Mouse (Mus musculus) urinary bladder, postnatal 14 days (tissue): ENCODE measurements at regions not wholly inside any gene's neighbourhood (a gene's known extent, or its start where the extent isn't known, plus 50 kb on each side); places are given as distances from the start of the nearest gene placed in this dataset.
A peak's percentile ranks its signal among the peaks of the same experiment; 100 is the strongest.

Experiments used
- DNase-seq: peaks from one replicate; pipeline ENCODE4 v3.0.0; 2021; ENCODE audit warnings: low spot score

DNA sequence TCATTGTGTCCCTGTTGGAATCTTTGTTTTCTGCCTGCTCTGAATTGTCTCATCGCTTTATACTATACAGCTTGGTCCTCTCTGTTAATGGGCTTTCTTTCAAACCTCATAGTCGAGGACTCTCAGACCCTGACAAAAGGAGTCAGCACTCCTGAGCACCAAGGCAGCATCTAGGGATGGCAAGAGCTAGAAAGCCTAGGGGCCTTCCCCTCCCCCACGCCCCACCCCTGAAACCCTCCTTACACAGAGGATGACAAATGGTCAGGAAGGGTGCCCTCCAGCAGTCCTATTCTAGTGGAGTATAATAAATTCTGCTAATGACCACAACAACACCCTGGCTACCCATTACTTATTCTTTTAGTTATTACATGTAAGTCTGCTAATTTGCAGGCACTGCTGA lies 74.4 kb downstream of the Tbx19 start:
- no peak for DNase-seq

DNA sequence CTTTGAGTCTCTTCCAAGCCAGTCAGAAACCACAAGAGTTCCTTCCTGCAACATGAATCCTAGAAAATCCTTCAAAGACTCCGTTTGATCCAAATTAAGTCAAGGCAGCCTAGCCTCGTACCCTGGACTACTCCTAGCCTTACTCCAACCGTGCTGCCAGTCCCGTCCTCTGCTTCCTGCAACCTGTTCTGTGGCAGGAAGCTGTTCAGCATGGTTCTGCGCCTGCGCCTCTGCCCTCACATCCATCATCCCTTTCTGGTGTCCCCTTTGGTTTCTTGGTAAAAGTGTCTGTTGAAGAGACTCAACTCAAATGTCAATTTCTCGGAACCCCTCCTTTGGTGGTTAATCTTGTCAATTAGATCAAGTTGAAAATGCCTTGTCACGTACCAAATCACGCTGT lies 75.8 kb downstream of the Tbx19 start:
- no peak for DNase-seq

DNA sequence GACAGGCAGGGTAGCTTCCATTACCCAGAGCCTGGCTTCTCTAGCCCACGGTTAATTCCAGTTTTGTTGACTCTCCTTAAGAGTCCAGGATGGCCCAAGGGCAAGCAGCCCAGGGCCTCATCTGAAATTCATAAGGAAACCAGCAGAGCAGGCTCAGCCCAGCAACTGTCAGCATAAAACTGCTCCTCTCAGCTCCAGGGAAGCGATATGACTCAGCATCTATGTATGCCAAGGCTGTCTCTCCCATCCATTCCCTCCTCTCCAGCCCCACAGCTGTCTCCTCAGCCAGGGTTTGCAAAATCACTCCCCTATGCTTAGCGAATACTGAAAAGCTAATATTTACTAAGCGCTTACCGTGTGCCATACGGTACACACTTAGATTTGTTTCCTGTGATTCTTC lies 76.4 kb downstream of the Tbx19 start:
- peak; percentile 60 for DNase-seq

DNA sequence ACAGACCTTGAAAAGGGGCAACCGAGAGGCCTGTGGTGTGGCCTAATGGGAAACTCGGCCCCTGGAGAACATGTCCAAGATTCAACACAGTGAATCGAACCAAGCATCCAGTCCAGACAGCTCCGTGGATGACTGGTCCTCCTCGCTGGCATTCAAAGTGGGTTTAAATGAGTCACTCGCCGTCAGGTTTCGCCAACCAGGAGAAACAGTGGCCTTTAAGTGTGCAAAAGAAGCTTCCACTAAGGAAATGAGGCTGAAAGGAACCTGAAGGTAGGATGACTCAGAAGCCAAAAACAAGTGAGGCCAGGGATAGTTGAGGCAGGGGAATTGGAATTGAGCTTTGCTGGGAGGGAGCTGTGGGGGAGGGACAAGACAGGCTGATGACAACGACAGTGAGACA lies 80.2 kb downstream of the Tbx19 start:
- DNase-seq, result no peak

DNA sequence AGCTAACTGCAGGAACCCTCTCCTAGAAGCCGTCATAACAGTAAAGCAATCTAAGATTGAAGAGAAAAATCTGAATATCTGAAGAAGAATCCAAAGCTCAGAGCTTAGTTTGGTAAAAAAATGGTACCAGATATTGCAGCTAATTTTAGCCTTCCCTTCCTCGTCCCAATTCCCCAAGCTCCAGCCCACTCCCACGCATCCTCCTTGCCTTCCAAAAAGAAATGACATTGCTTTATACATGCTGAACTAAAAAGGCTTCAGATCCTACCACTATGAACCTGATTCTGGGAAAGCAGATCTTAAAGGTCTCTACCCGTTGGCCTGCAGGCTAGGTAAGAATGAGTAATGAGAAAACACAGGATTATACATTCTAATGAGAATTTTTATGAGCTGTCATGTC lies 83.3 kb downstream of the Tbx19 start:
- DNase-seq, result no peak

DNA sequence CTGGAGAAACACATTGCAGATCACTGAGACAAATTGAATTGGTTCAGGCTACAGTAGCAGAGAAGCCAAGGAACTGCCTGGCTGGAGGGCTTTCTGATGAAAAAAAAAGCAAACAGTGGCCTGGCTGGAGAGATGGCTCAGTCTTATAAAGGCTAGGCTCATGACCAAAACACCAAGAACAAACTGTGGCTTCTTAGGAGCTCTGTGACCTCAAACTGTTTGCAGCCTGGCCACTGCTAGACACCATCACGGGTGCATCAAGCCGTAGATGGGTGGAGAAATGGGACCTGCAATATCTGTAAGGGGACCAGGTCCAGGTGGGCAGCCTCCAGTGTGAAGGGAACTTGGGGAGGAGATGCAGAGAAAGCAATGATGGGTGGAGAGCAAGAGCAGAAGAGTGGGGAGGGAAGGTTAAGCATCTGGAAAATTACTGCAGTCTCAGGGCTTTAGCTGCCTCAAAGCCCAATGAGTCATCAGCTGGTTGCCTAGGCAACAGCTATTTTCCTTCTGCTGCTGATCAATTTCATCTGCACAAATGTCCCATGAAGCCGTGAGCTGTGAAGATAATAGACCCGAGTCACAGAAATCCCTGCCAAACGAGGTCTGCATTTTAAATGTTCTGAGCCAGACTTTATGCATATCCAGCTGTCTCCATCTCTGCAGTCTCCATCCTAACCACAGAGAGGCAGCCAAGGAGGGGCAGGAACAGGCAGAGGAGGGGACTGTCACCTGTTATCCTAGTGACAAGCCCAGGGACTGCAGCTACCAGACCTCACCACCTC lies 85.1 kb downstream of the Tbx19 start:
- peak; percentile 56 for DNase-seq

DNA sequence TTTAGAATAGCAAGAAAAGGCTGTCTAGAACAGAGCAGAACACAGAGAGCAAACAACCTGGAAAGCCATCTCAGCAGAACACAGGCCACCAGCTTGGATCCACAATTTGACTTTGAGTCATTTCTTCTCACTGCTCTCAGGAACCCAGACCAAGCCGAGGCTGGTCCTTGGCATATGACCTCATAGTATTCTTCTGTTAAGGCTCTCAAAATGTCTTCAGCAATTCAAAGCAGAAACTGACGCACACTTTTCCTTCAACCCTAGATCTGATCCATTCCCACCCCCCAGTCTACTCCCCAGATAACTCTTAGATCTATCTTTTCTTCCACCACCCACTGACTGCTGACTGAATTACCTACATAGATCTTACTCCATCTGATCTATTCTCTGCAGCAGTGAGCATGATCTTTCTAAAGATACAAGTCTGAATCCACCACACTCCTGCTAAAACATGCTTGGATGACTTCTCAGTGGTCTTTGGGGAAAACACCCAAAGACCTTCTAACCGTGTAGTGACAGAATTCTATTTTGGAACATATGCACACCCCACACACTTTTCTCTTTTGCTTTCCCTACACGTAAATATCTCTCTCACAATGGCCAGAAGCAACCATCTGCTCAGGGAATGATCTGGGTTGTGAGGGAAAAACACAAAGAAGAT lies 88.6 kb downstream of the Tbx19 start:
- DNase-seq, result no peak

DNA sequence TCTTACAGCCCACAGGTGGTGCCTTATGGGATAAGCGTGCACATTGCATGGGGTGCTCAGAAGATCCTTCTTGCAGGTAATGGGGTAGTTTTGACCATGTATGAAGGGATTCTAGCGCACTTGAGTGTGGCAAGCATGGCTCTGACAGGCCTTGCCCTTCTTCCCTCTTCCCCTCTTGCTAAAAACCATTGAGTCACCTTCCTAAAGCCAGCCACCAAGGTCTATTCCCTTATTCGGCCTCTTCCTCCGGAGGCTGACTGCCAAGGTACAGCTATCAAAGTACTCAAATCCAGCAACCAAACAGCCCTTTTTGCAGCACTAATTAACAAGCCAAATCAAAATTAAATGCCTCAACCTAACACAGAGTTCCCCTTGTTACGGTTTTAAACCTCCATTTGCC lies 95.6 kb downstream of the Tbx19 start:
- DNase-seq, result no peak

DNA sequence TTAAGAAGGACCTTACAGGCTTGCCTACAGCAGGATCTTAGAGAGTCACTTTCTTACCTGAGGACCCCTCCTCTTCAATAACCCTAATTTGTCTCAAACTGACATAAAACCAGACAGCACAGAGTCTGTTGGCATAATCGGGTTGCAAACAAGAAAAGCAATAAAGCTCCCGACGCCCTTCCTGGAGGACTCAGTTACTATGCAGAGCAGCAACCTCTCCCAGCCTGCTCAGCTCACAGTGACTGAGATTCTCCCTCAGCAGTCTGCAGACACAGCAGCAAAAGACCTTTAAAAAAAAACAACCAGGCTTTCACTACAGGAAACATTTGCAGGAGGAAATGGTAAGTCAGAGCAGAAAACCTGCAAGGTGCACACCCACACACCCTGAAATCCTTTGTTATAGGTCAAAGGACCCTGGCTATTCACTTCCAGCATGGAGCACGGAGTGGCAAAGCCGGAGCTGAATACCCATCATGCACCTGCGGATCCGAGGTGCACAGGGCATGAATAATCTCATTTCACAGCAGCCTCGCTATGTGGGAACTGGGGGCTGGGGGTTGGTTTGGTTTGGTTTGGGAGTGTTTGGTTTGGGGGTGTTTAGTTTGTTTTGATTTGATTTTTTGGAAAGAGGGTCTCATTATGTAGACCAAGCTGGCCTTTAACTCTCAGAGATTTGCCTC lies 97.6 kb downstream of the Tbx19 start:
- no peak for DNase-seq

DNA sequence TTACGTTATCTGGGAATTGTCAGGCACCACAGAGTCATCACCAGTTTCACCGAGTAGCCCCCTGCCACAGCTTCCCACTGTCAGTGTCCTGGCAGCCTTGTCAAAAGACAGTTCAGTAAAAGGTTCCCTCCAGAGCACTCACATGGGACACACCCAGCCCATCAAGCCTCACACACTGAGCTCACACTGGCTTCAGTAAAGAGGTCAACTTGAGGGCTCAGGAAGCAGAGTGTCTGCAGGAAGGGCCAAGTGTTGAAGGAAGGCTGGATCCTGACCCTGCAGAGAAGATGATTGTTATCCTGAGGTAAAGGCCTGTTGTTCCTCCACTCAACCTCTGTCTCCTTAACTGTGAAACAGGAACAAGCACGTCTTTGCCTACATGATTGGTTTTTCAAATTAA lies 99.2 kb downstream of the Tbx19 start:
- DNase-seq, result no peak

DNA sequence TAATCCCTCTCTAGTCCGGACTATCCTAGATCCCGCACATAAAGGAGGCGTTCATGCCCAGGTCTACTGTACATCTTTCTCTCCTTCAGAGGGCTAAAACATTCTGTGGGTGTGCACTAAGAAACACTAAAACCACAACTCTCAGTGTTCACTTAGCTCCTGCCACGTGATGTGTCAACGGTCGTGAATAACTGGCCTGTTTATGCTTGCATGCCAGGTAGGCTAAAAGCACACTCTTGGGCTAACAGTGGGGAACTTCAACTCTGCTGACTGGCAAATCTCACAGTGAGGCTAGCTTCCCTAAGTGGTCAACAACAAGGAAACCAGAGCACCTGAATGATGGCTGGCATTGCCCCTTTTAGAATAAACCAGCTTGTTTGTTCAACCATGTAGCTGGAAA lies 106.3 kb downstream of the Tbx19 start:
- no peak for DNase-seq

DNA sequence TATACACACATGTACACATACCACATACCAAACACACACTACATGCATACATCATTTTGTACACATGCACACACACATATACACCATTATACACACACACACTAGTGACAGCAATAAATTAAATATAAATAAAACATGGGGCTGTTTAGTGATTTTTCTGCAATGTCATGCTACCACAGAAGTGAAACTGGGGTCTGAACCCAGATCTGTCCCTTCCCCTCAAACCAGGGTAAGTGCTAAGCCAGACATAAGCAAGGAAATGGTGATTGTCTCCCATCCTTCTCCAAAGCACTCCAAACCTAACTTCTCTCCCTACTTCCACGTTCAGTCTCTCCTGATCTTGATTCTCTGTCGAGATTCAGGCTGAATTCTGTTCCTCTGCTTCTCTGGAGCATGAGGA lies 109.3 kb downstream of the Tbx19 start:
- DNase-seq, result no peak

DNA sequence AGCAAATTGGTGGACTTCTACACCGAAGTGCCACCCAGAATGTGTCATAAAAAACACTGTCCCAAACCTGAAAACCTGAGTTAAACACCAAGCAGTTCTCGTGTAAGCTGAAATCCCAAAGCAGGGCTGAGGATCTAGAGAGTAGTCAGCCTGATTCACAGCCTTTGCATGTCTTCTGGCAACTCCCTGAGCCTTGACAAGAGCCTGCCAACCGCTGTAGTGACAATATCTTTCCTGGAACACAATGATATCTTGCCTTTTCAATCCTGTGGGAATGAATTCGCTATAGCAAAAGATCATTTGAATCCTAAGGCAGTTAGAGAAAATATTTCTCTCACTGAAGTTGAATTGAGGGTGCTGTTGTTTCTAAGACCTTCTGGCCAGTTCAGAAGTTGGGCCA lies 110.4 kb downstream of the Tbx19 start:
- DNase-seq, result no peak

DNA sequence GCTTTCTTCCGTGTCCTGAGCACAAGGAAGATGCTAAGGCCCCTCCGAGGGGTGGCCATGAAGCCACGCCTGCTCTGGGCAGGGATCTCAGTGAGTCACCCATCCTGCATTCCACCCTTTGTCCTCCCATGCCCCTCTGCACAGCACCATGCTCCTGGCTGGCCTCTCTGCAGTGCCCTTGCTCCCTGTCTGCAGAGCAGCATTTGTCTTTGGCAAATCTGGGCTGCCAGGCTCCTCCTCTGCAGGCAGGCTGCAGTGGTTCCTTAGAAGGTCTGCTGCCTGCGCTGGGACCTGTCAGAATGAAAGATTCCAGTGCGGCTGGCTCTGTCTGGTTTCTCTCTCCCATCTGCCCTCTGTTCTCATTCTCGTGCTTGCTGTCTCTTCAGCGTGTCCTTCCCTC lies 111.3 kb upstream of the Xcl1 start:
- DNase-seq, result peak; percentile 70

DNA sequence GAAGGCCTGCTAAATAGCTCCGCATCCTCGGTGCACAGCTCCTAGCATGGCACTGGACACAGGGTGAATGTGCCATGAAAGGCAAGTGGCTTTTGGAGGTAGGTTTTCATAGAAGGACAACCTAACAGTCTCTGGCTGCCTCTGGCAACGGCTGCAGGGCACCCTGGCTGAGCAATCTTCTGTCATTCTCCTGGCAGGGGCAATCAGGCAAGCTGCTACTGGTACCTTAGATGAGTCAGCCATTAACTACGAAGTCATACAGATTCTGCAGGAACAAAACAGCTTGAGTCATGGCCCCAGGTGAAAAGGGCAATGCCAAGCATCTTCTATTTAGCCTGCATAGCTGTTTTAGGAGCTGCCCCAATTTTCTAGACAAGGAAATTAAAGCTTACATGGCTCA lies 110.7 kb upstream of the Xcl1 start:
- DNase-seq, result peak; percentile 69

DNA sequence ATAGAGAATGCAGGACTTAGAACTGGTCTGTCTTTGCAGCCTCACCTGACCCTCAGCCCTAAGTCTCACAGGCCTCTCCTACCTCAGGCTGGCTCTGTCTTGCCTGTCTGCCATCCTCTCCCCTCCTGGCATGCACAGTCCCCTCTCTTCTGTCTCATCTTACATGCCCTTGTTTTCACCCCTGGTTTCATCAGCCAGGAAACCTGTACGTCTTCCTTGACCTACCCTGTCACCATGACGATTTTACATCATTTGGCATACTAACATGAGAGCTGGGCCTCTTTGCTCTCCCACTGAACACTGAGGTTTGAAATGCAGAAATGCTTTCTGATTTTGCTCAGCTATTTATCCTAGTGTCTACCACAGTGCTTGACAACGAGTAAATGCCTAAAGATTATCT lies 108.0 kb upstream of the Xcl1 start:
- DNase-seq, result no peak

DNA sequence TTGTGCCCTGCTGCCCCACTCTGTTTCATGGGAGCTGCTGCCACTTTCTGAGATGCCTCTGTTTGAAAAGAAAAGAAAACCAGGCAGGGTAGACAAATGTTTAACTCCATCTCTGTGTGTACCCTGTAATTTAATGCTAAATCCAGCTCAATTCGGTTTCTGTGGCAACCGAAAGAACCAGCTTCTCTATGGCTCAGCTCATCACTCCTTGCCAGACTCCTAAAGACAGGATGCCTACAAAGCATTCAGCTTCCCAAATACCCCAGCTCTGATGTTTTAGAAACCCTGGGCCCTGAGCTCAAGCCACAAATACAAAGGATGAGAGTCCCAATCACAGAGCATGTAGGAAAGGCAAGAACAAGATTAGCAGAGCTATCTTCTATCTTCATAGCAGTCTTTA lies 106.8 kb upstream of the Xcl1 start:
- no peak for DNase-seq

DNA sequence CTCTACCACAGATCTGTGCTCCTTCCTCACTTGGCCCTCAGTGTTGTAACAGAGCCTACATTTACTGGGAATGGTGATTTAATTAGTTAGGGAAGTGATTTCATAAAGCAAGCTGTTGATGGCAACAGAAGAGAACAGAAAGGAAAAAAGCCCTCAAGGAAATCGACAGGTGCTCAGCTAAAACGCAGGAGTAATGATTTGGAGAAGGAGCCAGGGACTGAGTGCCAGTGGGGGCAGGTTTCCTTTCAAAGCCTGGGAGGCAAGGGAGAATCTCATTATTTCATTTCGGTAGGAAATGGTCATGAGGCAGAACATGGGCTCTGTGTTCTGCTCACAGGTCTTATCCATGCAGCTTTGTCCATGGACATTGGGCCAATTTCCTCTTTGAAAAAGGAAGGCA lies 101.3 kb upstream of the Xcl1 start:
- DNase-seq, result no peak

DNA sequence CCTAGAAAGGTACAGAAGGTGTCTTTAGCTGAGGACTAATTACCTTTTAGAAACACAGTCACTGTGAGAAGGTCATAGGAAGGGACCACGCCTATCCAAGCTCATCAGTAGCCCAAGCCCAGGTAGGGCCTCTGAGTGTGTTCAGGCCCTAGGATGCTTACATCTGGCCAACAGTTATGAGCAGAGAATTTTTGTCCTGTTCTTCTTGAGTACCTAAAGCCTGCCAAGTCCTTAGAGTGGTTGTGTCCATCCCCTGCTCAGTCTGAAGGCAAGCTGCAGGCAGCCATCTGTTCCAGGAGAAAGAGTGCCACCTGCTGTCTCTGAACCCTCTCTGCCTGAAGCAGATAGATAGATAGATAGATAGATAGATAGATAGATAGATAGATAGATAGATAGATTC lies 100.3 kb upstream of the Xcl1 start:
- DNase-seq, result peak; percentile 13

DNA sequence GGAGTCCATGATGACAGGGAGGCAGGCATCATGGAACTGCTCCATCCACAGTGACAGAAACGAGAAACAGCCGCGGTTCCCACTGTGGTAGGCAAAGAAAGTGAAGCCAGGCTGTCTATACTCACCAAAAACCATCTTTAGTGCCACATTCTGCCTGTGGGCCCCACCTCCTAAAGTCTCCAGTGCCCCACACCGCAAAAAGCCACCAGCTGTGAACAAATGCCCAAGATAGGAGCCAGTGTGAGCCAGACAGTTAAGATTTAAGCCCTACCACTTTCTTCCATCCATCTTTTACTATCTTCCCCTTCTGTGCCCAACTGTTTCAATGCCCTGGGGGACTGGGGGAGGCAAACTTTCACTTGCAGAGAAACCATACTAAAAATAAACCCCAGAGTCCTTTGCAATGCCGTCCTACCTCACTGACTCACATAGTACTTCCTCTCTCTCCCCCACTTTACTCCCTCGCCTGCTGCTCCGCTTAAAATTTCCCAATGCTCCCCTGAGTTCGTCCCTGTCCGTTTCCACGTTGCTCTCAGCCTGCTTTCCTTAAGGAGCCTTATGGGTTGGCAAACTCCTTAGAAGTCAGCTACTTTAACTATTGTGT lies 85.7 kb upstream of the Xcl1 start:
- no peak for DNase-seq

DNA sequence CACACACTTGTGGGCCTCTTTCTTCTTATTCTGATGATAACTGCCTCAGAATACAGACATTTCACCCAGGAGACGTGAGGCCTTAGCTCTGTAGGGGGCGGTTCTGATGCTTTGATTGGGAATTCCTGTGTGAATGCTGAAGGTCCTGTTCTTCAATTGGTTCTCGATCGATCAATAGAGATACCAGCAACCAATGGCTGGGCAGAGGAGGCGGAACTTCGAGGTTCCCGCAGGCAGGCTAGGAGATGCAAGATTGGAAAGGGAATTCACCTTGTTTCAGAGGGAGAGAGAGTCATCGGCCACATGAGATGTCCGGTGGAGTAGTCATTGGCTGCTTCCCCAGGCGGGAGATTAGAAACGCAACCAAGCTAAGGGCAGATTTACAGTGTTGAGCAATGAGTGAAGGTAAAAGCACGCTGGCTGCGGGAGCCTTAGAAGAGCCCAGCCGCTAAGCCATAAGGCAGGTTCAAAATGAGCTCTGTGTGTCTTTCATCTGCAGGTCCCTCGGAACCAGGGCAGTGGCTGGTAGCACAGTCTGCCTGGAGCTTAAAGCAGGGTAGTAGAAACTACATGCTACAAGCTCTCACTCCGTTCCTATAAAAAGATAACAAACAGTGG lies 83.5 kb upstream of the Xcl1 start:
- DNase-seq, result no peak

DNA sequence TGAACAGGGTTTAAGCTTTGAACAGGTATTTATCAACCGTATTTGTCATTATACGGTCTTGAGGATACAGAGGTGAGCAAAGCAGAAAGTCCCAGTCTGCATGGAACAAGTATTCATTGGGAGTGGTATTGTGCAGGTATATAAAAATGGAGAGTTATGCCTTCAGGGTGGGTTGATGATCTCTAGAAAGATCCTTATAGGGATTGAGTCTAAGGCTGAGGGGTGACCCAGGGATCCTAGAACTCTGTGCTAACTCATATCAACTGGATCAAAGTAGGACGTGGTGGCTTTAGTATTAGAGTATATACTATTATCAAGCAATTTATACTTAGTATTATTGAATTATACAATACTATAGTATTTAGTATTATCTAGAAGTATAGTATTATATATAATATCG lies 82.9 kb upstream of the Xcl1 start:
- no peak for DNase-seq

DNA sequence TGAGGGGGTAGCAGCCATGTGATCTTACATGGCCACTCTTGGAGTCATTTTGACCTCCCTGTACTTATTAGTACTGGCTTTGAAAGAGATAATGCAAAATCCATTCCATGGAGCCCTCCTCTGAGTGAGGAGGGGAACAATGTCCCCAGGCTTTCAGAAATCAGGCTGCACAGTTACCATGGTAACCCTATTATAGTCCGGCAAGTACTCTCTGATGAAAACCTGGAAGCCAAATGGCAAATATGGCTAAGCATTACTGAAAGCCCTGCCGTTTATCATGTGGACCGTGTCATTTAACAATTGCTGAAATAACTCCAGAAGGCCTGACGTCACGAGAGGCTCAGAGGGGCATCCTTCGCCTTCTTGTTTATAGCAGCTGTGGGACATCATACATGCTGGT lies 82.5 kb upstream of the Xcl1 start:
- DNase-seq, result no peak
